Mouse (Mus musculus) R1 (cell line): ENCODE results near the gene Cry2.
"Not testable (repeated sequence)": the region's sequence is repeated elsewhere in the genome, so short reads cannot be mapped to it uniquely, and the experiment has no call there.

Experiments used
- DNase-seq: peaks from one replicate; pipeline ENCODE4 v3.0.0-alpha.2; 2018; ENCODE audit warnings: low read depth, low spot score

Cry2 gene

GRCm38 (mm10) chr2:92422388-92423135, 11.3 kb downstream of the Cry2 start:
- peak; percentile 53 for DNase-seq

GRCm38 (mm10) chr2:92421723-92422387, 12.0 kb downstream of the Cry2 start:
- no peak for DNase-seq

GRCm38 (mm10) chr2:92411705-92412104, 22.1 kb downstream of the Cry2 start:
- DNase-seq = no peak

GRCm38 (mm10) chr2:92408309-92409045, 25.4 kb downstream of the Cry2 start:
- DNase-seq = no peak

- DNase-seq = no peak
These were observed 28.2 kb downstream of the Cry2 start for GRCm38 (mm10) chr2:92405687-92406086.

GRCm38 (mm10) chr2:92404737-92405136, 29.1 kb downstream of the Cry2 start:
- DNase-seq = no peak

GRCm38 (mm10) chr2:92403776-92404319, 30.0 kb downstream of the Cry2 start:
- no peak for DNase-seq

- no peak for DNase-seq
These were observed 31.1 kb downstream of the Cry2 start for GRCm38 (mm10) chr2:92402591-92403326.

GRCm38 (mm10) chr2:92401091-92401561, 32.7 kb downstream of the Cry2 start, which contains the start of gene Mapk8ip1:
Gene Mapk8ip1 (minus strand): TSS chr2:92401263.
- peak; percentile 54 for DNase-seq

- peak; percentile 30 for DNase-seq
These were observed 33.2 kb downstream of the Cry2 start for GRCm38 (mm10) chr2:92400682-92401081.

- not testable (repeated sequence) for DNase-seq
These were observed 34.0 kb downstream of the Cry2 start for GRCm38 (mm10) chr2:92399877-92400276.

GRCm38 (mm10) chr2:92397436-92397835, 36.4 kb downstream of the Cry2 start:
- DNase-seq = no peak

- no peak for DNase-seq
These were observed 38.3 kb downstream of the Cry2 start for GRCm38 (mm10) chr2:92395535-92395934.

- peak; percentile 76 for DNase-seq
These were observed 41.3 kb downstream of the Cry2 start for GRCm38 (mm10) chr2:92392318-92393264.

- peak; percentile 33 for DNase-seq
These were observed 42.0 kb downstream of the Cry2 start for GRCm38 (mm10) chr2:92391703-92392317.

- DNase-seq = no peak
These were observed 42.7 kb downstream of the Cry2 start for GRCm38 (mm10) chr2:92391116-92391515.

- no peak for DNase-seq
These were observed 43.5 kb downstream of the Cry2 start for GRCm38 (mm10) chr2:92390206-92390930.

- no peak for DNase-seq
These were observed 44.2 kb downstream of the Cry2 start for GRCm38 (mm10) chr2:92389645-92390044.
